Mouse (Mus musculus) MN1 (cell line): Measurements from ENCODE around the gene Lhb.
"Not testable (repeated sequence)": the region's sequence is repeated elsewhere in the genome, so short reads cannot be mapped to it uniquely, and the experiment has no call there.

Experiments used
- DNase-seq: peaks from one replicate; pipeline ENCODE4 v3.0.0-alpha.2; 2016; ENCODE audit warnings: low spot score

Gene Lhb

GRCm38 (mm10) chr7:45455932-45456696 is 35.5 kb downstream of the Lhb start:
- peak; percentile 26 for DNase-seq

- no peak for DNase-seq
Measured at GRCm38 (mm10) chr7:45456721-45457203, 36.1 kb downstream of the Lhb start.

- DNase-seq, result peak; percentile 55
Measured at GRCm38 (mm10) chr7:45457204-45458060, 36.8 kb downstream of the Lhb start.

- DNase-seq, result peak; percentile 74
Measured at GRCm38 (mm10) chr7:45458748-45459563, 38.3 kb downstream of the Lhb start.

GRCm38 (mm10) chr7:45459564-45460140 is 39.0 kb downstream of the Lhb start, which contains the start of gene Ftl1:
TSS of gene Ftl1 (minus strand) at chr7:45459884.
- peak; percentile 97 for DNase-seq

- DNase-seq, result peak; percentile 23
Measured at GRCm38 (mm10) chr7:45460377-45460776, 39.8 kb downstream of the Lhb start.

GRCm38 (mm10) chr7:45460860-45461314 is 40.3 kb downstream of the Lhb start:
- DNase-seq, result peak; percentile 78

- DNase-seq, result peak; percentile 69
Measured at GRCm38 (mm10) chr7:45461326-45461725, 40.7 kb downstream of the Lhb start.

- no peak for DNase-seq
Measured at GRCm38 (mm10) chr7:45461781-45462180, 41.2 kb downstream of the Lhb start.

- no peak for DNase-seq
Measured at GRCm38 (mm10) chr7:45462325-45462724, 41.7 kb downstream of the Lhb start.

GRCm38 (mm10) chr7:45462868-45463267 is 42.2 kb downstream of the Lhb start:
- DNase-seq, result not testable (repeated sequence)

GRCm38 (mm10) chr7:45463987-45464778 is 43.6 kb downstream of the Lhb start:
- DNase-seq, result no peak

- DNase-seq, result no peak
Measured at GRCm38 (mm10) chr7:45465112-45465511, 44.5 kb downstream of the Lhb start.

GRCm38 (mm10) chr7:45465549-45465948 is 44.9 kb downstream of the Lhb start:
- DNase-seq, result peak; percentile 54

GRCm38 (mm10) chr7:45466283-45467089 is 45.9 kb downstream of the Lhb start, which contains the start of gene Bax:
TSS of gene Bax (minus strand) at chr7:45466898.
- DNase-seq, result peak; percentile 96

GRCm38 (mm10) chr7:45467090-45467670 is 46.6 kb downstream of the Lhb start:
- DNase-seq, result no peak

- peak; percentile 74 for DNase-seq
Measured at GRCm38 (mm10) chr7:45470869-45471268, 50.2 kb downstream of the Lhb start.
